Mouse (Mus musculus) gastrocnemius, adult 8-10 months (tissue): ENCODE results near the gene Dhx57. TPM values are rescaled to one million over a fixed set of nuclear protein-coding genes. Genes with fewer than 3 reads are reported as not detected.
"Not testable (repeated sequence)": the region's sequence is repeated elsewhere in the genome, so short reads cannot be mapped to it uniquely, and the experiment has no call there.

Source experiments
- DNase-seq, 2 experiments: peaks; one replicate each; pipeline ENCODE4 v3.0.0; 2022; ENCODE audit warnings: low spot score in 2 of 2
- total RNA-seq, 4 experiments: library from RNA; stranded (reverse); gene quantifications; 2 replicates each; pipeline ENCODE4 v1.2.4; 2022

Gene Dhx57
- total RNA-seq, 4 experiments from 2014 or later = 6.8 to 10.0 (median 7.6) TPM

DNA sequence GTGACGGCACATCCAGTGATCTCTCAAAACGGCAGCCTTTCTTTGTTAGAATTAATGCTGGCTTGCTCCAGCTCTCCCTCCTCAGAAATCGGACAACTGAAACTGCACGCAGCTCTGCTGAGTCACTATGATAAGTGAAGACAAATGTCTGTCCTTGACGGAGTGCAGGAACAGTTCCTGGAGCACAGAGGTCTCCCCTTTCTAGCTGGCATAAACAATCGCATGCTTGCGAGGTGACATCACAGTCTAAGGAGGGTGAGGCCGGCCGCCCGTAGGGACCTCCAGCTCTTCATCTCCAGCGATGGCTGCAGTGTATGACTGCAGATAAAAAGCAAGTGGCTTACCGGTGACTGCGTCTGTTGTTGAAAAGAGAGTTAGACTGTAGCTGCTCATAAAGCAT lies 35.1 kb downstream of the Dhx57 start:
- DNase-seq = peak; percentile 72 to 77

DNA sequence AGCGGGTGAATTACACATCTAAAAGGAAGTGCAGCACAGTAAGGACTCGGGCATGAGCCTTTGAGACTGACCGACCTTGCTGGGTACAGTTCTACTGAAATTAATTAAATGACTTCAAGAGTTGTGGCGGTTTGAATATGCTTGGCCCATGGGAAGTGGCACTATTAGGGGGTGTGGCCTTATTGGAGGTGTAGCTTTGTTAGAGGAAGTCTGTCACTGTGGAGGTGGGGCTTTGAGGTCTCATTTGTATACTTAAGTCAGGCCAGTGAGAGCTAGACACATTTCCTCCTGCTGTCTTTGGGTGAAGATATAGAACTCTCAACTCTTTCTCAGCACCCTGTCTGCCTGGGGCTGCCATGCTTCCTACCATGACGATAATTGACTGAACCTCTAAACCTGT lies 35.9 kb downstream of the Dhx57 start:
- DNase-seq = no peak

DNA sequence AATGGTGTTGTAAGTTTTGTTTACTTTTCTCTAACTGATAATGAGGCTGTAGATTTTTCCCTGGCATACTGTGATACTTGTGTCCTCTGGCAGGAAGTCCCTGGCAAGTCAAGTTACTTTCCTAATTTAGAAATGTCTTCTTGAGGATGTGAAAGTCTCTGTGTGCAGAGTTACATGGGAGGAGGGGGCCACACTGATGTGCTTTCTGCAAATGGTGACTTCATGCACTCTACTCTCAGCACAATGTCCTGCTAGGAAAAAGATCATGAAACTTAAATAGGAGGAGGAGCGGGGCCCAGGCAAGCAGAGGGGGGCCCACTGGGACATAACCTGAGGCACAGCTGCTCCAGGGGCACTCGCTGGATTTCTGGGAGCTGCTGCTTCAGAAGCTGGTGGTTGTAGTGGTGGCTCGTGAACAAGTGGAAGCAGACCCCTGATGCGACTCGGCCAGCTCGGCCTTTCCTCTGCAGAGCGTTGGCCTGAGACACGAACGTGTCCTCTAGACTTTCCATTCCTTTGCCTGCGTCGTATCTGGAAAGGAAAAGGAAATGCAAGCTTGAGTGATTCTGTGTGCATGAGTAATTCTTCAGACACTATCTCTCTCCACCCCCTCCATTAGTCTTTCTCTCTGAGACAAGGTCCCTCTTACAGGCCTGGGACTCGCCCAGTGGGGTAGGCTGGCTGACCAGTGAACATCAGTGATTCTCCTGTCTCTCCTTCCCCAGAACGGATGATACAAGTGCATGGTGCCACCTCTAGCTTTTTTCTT lies 37.3 kb downstream of the Dhx57 start:
- no peak for DNase-seq

DNA sequence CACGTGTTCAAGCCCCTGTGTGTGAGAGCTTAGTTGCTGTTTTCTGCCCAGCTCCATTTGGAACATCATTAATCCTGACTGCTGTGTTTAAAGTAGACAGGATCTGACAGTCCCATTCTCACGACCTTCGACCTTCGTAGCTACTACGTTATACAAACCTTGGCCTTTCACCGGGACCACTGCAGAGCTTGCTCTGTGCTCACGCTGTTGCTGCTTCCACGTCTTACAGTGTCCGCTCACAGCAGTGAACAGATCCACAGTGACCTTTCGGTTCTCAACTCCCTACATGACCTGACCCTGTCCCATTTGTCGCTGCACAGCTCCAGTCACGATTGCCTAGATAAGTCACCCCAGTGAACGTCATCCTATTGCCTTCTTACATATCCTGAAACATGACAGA lies 47.2 kb downstream of the Dhx57 start:
- DNase-seq = no peak

DNA sequence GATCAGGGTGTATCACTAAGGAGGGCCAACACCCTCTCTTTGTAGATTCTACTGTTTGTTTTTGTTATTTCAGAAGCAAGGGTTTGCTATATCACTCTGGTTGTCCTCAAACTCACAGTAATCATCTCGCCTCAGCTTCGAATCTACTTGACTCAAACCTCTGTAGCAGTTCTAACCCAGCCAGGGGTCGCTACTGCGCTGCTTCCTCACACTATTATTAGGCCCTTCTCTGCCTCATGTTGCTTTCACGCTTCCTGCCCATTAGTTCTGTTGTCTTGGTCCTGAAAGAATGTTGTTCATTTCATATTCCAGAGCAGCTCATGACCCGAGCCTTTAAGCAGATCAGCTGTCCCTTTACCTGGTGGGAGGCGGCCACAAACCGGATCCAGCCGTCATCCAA lies 48.7 kb downstream of the Dhx57 start:
- no peak for DNase-seq

DNA sequence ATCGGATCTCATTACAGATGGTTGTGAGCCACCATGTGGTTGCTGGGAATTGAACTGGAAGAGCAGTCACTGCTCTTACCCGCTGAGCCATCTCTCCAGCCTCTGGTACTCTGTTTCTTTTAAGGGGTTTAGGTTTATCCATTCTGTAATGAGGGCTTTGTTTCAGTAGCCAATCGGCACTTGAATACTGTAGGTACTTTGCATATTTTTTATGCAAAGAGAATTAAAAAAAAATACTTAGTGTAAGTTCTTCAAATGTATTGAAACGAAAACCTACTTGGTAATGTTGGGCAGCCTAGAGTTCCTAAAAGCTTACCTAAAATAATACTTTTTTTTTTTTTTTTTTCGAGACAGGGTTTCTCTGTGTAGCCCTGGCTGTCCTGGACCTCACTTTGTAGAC lies 52.8 kb downstream of the Dhx57 start:
- no peak for DNase-seq

DNA sequence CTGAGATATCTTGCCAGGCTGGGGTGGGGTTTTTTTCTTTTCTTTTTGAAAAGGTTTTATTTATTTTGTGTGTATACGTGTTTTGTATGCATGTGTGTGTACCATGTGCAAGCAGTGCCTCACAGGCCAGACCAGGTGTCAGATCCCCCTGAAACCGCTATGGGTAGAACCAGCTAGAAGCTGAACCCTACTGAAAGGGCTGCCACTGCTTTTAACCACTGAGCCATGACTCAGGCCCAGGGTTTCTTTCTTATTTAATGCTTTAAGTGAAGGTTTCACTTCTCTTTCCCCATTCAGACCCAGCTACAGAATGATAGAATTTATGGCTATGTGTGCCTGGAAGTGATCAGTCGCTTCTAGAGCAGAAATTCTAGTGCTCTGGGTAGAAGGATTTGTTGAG lies 53.5 kb downstream of the Dhx57 start:
- no peak for DNase-seq

DNA sequence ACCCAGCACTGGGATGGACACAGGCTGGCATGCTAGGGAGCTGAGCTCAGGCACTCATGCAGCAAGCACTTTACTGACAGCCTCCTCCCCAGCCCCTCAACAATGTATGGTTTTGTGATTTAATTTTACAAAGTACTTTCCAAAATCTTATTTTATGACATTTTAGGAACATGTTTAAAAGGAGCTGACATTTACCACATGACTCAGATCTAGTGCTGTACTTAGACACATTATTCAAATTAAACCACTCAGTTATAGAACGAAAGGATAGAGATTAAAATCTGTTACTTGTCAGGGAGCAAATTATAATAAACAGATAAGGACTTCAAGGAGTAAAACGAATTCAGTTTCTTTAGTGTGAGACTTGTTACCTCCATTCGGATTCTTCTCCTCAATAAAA lies 54.8 kb downstream of the Dhx57 start:
- no peak for DNase-seq

DNA sequence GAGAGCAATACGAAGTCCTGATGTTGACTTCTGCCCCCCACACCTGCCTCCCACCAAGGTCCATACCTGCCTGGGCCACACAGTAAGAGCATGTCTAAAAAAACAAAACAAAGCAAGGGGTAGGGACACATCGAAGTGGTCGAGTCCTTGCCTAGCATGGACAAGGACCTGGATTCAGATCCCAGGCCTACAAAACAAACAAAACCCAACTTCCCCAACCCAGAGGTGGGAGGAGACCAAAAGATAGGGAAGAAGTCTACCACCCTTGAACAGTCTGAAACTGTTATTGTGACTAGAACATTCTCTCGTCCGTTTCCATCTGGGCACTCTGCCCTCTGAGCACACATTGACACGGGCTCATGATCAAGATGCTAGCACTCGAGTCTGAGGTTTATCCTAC lies 55.9 kb downstream of the Dhx57 start:
- no peak for DNase-seq

DNA sequence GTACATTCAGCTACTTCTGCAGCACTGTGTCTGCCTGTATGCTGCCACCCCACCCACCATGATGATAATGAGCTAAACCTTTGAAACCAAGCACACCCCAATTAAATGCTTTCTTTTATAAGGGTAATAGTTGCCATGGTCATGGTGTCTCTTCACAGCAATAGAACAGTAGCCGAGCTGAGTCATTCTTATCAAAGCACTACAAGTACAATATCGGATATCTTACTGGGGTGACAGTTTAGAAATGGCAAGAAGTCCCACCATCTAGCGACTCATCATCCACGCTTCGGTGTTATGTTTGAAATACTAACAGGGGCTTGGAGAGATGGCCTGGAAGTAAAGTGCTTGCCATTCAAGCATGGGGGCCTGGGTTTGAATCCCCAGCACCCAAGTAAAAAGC lies 56.4 kb downstream of the Dhx57 start:
- DNase-seq = no peak

DNA sequence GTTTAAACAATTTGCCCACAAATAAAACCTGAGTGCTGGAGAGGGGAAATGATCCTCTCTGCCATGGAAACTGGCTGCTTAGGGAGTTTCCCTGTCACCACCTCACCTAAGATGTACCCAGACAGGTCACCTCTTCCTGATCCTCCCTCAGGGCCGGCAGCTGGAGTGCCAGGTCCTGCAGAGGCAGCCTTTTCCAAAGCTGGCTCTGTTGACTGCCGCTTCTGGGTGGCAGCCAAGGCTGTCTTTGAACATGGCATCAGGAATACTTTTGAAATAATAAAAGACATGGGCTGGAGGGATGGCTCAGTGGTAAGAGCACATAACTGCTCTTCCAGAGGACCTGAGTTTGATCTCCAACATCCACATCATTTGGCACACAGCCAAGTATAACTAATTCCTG lies 60.9 kb downstream of the Dhx57 start:
- DNase-seq = no peak

DNA sequence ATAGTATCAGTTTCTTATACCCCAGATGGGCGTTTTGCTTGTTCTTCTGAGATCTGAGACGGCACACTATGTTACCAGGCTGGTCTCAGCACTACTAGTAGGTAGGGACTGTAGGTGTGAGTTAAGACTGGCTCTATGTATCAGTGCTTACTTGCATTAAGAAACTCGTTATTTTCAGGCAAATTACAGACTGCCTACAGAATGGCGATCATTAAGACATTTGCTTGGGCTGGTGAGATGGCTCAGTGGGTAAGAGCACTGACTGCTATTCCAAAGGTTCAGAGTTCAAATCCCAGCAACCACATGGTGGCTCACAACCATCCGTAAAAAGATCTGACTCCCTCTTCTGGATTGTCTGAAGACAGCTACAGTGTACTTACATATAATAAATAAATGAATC lies 65.1 kb downstream of the Dhx57 start:
- not testable (repeated sequence) for DNase-seq

DNA sequence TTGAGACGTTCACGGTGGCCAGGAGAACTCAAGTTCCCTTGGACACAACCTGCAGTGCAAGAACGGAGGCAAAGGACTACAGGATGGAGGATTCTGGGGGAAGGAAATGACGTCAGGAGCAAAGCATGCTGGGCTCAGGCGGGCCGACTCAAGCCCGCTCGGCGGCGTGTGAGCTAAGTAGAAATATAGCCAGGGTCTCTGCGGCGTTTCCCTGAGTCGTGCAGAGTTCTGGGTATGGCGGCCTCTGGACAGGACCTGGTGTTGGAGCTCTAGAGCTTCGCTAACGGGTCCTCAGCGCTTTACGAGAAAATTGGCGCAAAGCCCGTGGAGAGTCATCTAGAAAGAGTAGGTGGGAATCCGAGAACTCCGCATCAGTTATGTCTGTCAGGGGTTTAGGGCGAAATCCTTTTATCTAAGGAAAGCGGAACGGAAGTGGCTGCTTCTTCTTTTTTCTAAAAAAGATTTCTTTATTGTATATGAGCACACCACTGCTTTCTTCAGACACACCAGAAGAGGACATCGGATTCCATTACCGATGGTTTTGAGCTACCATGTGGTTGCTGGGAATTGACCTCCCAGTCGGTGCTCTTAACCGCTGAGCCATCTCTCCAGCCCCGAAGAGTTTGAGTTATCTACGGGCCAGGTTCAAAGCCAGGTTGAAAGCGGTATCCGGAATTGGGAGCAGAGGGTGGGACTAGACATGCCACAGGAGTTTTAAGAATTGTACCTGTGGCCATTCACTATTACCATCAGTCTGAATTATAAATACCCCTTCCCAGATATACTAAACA lies 65.8 kb downstream of the Dhx57 start, which contains the start of gene Gemin6:
Gemin6 (plus strand) TSS at position 116 of the 791 bp plus-strand sequence.
- DNase-seq = peak; percentile 66 to 70

DNA sequence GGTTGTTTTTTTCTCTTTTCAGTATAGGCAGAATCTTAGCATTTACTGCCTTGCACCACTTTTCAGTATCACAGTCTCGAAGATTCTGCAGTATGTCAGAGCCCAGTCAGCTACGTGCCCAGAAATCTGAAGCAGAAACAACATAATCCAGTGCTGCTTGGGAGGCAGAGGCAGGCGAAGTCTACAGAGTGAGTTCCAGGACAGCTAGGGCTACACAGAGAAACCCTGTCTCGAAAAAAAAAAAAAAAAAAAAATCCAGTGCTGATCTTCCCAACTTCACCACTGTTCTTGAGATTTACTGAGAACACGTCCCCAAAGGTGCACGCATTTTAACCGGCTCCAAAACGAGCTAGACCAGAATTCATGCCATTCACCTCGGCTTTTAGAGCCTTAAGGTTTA lies 66.4 kb downstream of the Dhx57 start:
- no peak for DNase-seq

DNA sequence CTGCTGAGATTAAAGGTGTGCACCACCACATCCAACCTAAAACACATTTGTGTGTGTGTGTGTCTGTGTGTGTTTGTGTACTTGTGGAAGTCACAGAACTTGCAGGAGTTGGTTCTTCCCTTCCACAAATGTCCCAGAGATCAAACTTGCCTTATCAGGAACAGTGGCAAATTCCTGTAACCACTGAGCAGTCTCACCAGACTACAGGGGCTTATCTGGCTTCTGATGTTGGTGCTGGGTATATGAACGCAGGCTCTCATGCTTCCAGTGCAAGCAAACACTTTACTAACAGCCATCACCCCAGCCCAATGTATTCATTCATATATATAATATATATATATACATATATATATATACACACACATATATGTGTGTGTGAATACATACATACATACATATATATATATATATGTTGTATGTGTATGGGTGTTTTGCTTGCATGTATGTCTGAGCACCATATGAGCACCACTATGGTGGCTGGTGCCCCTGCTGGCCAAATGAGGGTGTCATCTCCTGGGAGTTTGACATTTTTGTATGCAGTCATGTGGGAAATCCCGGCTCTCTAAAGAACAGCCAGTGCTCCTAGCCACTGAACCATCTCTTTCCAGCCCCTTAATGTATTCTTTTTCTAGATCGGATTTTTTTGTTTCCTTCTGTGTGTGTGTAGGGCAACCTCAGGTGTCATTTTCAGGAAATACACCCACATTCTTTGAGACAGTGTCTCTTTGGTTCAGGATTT lies 68.2 kb downstream of the Dhx57 start:
- no peak for DNase-seq

DNA sequence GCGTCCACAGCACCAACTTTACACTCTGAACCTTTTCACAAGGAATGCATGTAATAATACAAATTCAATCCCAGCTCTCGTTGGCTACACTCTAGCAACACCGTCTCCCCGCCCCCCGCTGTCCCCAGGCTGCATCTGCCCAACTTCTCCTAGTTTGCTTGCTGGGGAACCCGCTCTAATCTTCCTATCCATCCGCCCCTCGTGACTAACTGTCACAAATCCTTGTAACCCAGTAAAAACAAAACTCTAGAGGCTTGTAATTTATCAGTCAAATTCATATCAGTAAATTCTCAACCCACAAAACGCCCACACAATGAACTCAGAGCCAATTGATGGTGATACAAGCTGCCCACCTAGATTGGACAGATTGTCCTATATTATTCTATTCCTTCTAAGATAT lies 69.1 kb downstream of the Dhx57 start:
- DNase-seq = no peak

DNA sequence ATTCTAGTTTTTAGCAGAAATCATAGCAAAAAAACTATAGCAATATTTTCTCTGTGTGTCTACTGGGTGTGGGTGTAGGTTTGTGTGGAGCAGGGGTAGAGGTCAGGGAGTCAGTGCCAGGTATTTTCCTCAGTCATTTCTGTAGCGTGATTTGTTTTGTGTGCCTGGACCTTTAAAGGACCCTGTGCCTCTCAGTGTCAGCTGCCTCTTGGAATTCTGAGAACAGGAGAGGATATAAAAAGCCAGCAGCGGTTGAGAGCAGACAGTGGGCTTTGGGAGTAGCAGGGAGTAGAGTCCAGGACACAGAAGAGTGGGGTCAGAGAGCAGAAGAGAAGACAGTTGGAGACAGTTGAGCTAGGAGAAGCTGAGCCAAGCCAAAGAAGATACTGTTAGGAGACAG lies 70.1 kb downstream of the Dhx57 start:
- DNase-seq = no peak

DNA sequence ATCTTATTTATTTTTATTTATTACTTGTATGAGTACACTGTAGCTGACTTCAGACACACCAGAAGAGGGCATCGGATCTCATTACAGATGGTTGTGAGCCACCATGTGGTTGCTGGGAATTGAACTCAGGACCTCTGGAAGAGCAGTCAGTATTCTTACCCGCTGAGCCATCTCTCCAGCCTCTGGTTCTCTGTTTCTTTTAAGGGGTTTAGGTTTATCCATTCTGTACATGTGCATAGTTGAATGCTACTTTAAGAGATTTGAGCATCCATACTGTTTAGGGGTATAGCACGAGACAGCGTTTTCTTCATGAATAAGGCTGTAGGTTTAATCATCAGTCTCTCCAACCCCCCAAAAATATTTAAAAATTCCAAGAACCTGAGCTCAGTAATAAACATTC lies 76.3 kb downstream of the Dhx57 start:
- DNase-seq = not testable (repeated sequence)

DNA sequence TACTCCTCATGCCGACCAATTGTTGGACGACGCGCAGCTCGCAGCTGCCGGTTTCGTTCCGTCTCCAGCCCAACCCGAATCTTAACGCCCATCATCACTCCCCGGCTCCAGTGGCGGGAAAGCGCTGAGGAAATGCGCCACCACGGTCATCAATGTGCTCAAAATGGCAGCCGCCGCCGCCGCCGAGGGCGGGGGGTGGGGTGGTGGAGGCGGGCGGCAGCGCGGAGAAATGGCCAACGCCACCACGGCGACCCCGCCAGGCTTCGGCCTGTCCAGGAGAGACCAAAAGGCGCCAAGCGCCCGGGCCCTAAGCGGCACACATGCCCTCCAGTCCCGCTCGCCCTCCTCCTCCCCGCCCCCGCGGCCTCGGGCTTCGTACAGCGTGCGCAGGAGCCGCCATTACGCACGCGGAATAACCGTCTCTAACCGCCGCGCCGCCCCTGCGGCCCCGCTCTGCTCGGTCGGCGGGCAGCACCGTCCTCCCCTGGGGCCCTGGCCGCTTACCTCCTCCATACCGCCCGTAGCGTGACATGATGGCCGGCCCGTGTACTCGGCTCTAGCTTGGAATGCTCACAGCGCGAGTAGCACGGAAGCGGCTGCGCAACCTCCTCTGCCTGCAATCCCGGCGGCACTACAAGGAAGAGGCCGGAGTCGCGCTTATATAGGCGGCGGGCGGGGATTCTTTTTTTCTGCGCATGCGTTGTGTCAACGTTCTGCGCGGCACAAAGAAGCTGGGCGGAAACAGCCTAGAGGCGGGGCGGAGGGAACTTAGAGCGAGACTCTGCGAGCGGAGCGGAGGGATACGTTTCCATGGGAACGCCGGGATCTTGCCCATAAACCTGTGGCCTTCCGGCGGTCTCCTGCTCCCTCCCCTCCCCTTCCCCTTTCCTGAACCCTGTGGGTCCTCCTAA lies 83.3 kb downstream of the Dhx57 start, which contains the start of the genes Srsf7 and Ttc39d:
Srsf7 (minus strand) TSS at position 637 of the 911 bp plus-strand sequence.
Ttc39d (plus strand) TSS at position 790 of the 911 bp plus-strand sequence.
- DNase-seq = peak; percentile 95

DNA sequence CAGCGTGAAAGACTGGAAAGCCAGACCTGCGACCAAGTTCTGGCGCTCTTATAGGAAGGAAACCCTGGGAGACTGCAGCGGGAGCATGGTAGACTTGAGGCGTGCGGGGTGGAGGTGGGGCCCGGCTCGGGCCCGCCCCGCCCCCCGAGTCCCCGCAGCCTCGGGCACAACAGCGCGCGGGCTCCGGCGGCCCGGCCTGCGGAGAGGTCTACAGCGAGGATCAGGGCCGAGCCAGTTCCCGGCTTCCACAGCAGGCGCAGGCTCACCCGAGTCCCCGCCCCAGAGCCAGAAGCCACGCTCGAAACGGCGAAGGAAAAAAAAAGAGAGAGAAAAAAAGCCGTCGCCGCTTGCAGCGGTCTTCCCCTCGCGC lies 84.0 kb downstream of the Dhx57 start:
- DNase-seq = peak in 1 of 2 experiments; percentile 3

DNA sequence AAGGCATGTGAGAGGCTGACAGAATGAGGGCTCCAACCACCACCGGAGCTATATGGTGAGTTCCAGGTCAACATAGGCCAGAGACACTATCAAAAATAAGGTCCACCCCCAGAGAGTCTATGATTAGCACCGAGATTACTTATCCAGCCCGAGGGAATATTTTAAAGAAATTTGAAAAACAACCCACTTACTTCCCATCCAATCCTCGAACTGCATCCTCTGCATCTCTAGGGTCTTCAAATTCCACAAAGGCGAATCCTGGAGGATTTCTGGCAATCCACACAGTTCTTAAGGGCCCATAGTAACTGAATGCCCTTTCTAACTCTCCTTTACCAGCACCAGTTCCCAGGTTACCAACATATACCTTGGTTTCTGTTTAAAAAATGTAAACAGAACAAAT lies 84.6 kb downstream of the Dhx57 start:
- DNase-seq = no peak
